Mouse (Mus musculus): ENCODE data around the gene Ica1. TPM values are rescaled to one million over a fixed set of nuclear protein-coding genes. Genes with fewer than 3 reads are reported as not detected.

Gene Ica1
- polyA plus RNA-seq, 1 experiment from 2014 or later = 35.6 TPM

GRCm38 (mm10) chr6:8735657-8736492 lies 42.4 kb downstream of the Ica1 start:
- Histone ChIP-seq H3K27me3 (ENCODE audit: control insufficient read depth, insufficient read depth, low read length) (no peaks in the 10 kb centered on the region), H3K4me2 (ENCODE audit: low read depth, low read length) (no peak overlapping the region), H3K9ac (ENCODE audit: low read length) (no peak overlapping the region), H3K9me3 (replicated peaks; ENCODE audit: control insufficient read depth, low read length) (no peaks in the 10 kb centered on the region), H3K4me1 (ENCODE audit: control insufficient read depth, insufficient read depth, low read length) (0 out of 2 replicates have a peak, but pooled peaks cover 2% of the 10 kb centered on the region), H3K4me3 (replicated peaks; ENCODE audit: low read length) (no peak overlapping the region), H3K36me3 (ENCODE audit: control insufficient read depth, insufficient read depth, low read length) (no peaks in the 10 kb centered on the region), H3K27ac (ENCODE audit: low read length) (no peak overlapping the region)
- 54% methylated on average over 8 of the region's 8 CpGs for WGBS
- peak; percentile 72; the same call in 1 of the 2 replicates for ATAC-seq (ENCODE audit: insufficient read depth, low FRiP score)

GRCm38 (mm10) chr6:8735044-8735443 lies 43.2 kb downstream of the Ica1 start:
- no peak overlapping the region for H3K9ac ChIP-seq (ENCODE audit: low read length)
- no peak overlapping the region for H3K27ac ChIP-seq (ENCODE audit: low read length)
- H3K27me3 ChIP-seq (ENCODE audit: control insufficient read depth, insufficient read depth, low read length) = no peaks in the 10 kb centered on the region
- H3K36me3 ChIP-seq (ENCODE audit: control insufficient read depth, insufficient read depth, low read length) = 0 out of 2 replicates have a peak, but pooled peaks cover 2% of the 10 kb centered on the region
- WGBS = 86% methylated on average over 3 of the region's 3 CpGs
- no peak for ATAC-seq (ENCODE audit: insufficient read depth, low FRiP score)
- no peak overlapping the region for H3K4me2 ChIP-seq (ENCODE audit: low read depth, low read length)
- no peaks in the 10 kb centered on the region for H3K9me3 ChIP-seq (replicated peaks; ENCODE audit: control insufficient read depth, low read length)
- H3K4me3 ChIP-seq (replicated peaks; ENCODE audit: low read length) = no peak overlapping the region
- H3K4me1 ChIP-seq (ENCODE audit: control insufficient read depth, insufficient read depth, low read length) = 0 out of 2 replicates have a peak, but pooled peaks cover 2% of the 10 kb centered on the region

- ATAC-seq (ENCODE audit: insufficient read depth, low FRiP score) = 0 out of 2 replicates have a peak, but pooled peaks have one; percentile 20
- H3K4me1 ChIP-seq (ENCODE audit: control insufficient read depth, insufficient read depth, low read length) = 0 out of 2 replicates have a peak, but pooled peaks cover 2% of the 10 kb centered on the region
Measured at GRCm38 (mm10) chr6:8732492-8732891, 45.8 kb downstream of the Ica1 start.

GRCm38 (mm10) chr6:8731656-8732191 lies 46.6 kb downstream of the Ica1 start:
- H3K36me3 ChIP-seq (ENCODE audit: control insufficient read depth, insufficient read depth, low read length) = 0 out of 2 replicates have a peak, but pooled peaks cover 3% of the 10 kb centered on the region
- no peak overlapping the region; the same call in 1 of the 2 replicates for H3K27ac ChIP-seq (ENCODE audit: low read length)
- no peak overlapping the region for H3K4me3 ChIP-seq (replicated peaks; ENCODE audit: low read length)
- ATAC-seq (ENCODE audit: insufficient read depth, low FRiP score) = peak; percentile 65; the same call in 1 of the 2 replicates
- WGBS = 29% methylated on average over 4 of the region's 4 CpGs
- H3K27me3 ChIP-seq (ENCODE audit: control insufficient read depth, insufficient read depth, low read length) = no peaks in the 10 kb centered on the region
- H3K9ac ChIP-seq (ENCODE audit: low read length) = no peak overlapping the region
- 0 out of 2 replicates have a peak, but pooled peaks cover 2% of the 10 kb centered on the region for H3K4me1 ChIP-seq (ENCODE audit: control insufficient read depth, insufficient read depth, low read length)
- peaks cover 3% of the 10 kb centered on the region; the same call in 1 of the 2 replicates for H3K9me3 ChIP-seq (replicated peaks; ENCODE audit: control insufficient read depth, low read length)
- H3K4me2 ChIP-seq (ENCODE audit: low read depth, low read length) = no peak overlapping the region

More at GRCm38 (mm10) chr6:8732492-8732891, 45.8 kb downstream of the Ica1 start:
- H3K27me3 ChIP-seq (ENCODE audit: control insufficient read depth, insufficient read depth, low read length) = no peaks in the 10 kb centered on the region
- H3K27ac ChIP-seq (ENCODE audit: low read length) = no peak overlapping the region
- H3K4me3 ChIP-seq (replicated peaks; ENCODE audit: low read length) = no peak overlapping the region
- WGBS = 41% methylated on average over 5 of the region's 5 CpGs
- 0 out of 2 replicates have a peak, but pooled peaks cover 3% of the 10 kb centered on the region for H3K36me3 ChIP-seq (ENCODE audit: control insufficient read depth, insufficient read depth, low read length)
- H3K4me2 ChIP-seq (ENCODE audit: low read depth, low read length) = no peak overlapping the region
- H3K9me3 ChIP-seq (replicated peaks; ENCODE audit: control insufficient read depth, low read length) = peaks cover 3% of the 10 kb centered on the region; the same call in 1 of the 2 replicates
- no peak overlapping the region for H3K9ac ChIP-seq (ENCODE audit: low read length)

GRCm38 (mm10) chr6:8730433-8730832 lies 47.9 kb downstream of the Ica1 start:
- Histone ChIP-seq H3K27me3 (ENCODE audit: control insufficient read depth, insufficient read depth, low read length) (no peaks in the 10 kb centered on the region), H3K4me2 (ENCODE audit: low read depth, low read length) (no peak overlapping the region), H3K9me3 (replicated peaks; ENCODE audit: control insufficient read depth, low read length) (peaks cover 3% of the 10 kb centered on the region; the same call in 1 of the 2 replicates), H3K36me3 (ENCODE audit: control insufficient read depth, insufficient read depth, low read length) (0 out of 2 replicates have a peak, but pooled peaks cover 3% of the 10 kb centered on the region), H3K27ac (ENCODE audit: low read length) (no peak overlapping the region), H3K9ac (ENCODE audit: low read length) (no peak overlapping the region), H3K4me3 (replicated peaks; ENCODE audit: low read length) (no peak overlapping the region), H3K4me1 (ENCODE audit: control insufficient read depth, insufficient read depth, low read length) (0 out of 2 replicates have a peak, but pooled peaks cover 2% of the 10 kb centered on the region)
- ATAC-seq (ENCODE audit: insufficient read depth, low FRiP score) = no peak
- 94% methylated on average over 2 of the region's 2 CpGs for WGBS

- Histone ChIP-seq H3K4me3 (replicated peaks; ENCODE audit: low read length) (no peak overlapping the region), H3K27me3 (ENCODE audit: control insufficient read depth, insufficient read depth, low read length) (no peaks in the 10 kb centered on the region), H3K36me3 (ENCODE audit: control insufficient read depth, insufficient read depth, low read length) (0 out of 2 replicates have a peak, but pooled peaks cover 3% of the 10 kb centered on the region), H3K9me3 (replicated peaks; ENCODE audit: control insufficient read depth, low read length) (peaks cover 3% of the 10 kb centered on the region; the same call in 1 of the 2 replicates), H3K9ac (ENCODE audit: low read length) (no peak overlapping the region), H3K27ac (ENCODE audit: low read length) (no peak overlapping the region), H3K4me2 (ENCODE audit: low read depth, low read length) (no peak overlapping the region), H3K4me1 (ENCODE audit: control insufficient read depth, insufficient read depth, low read length) (no peaks in the 10 kb centered on the region)
- ATAC-seq (ENCODE audit: insufficient read depth, low FRiP score) = no peak
- 83% methylated on average over 8 of the region's 8 CpGs for WGBS
Measured at GRCm38 (mm10) chr6:8727806-8728205, 50.5 kb downstream of the Ica1 start.

- Histone ChIP-seq H3K4me3 (replicated peaks; ENCODE audit: low read length) (no peak overlapping the region), H3K27ac (ENCODE audit: low read length) (no peak overlapping the region), H3K9ac (ENCODE audit: low read length) (no peak overlapping the region), H3K9me3 (replicated peaks; ENCODE audit: control insufficient read depth, low read length) (peaks cover 3% of the 10 kb centered on the region; the same call in 1 of the 2 replicates), H3K4me2 (ENCODE audit: low read depth, low read length) (no peak overlapping the region), H3K36me3 (ENCODE audit: control insufficient read depth, insufficient read depth, low read length) (0 out of 2 replicates have a peak, but pooled peaks cover 3% of the 10 kb centered on the region), H3K4me1 (ENCODE audit: control insufficient read depth, insufficient read depth, low read length) (no peaks in the 10 kb centered on the region), H3K27me3 (ENCODE audit: control insufficient read depth, insufficient read depth, low read length) (no peaks in the 10 kb centered on the region)
- no peak for ATAC-seq (ENCODE audit: insufficient read depth, low FRiP score)
- 57% methylated on average over 1 of the region's 1 CpGs for WGBS
Measured at GRCm38 (mm10) chr6:8725610-8726009, 52.7 kb downstream of the Ica1 start.

GRCm38 (mm10) chr6:8719692-8720091 lies 58.6 kb downstream of the Ica1 start:
- H3K9me3 ChIP-seq (replicated peaks; ENCODE audit: control insufficient read depth, low read length) = no peaks in the 10 kb centered on the region
- no peaks in the 10 kb centered on the region for H3K27me3 ChIP-seq (ENCODE audit: control insufficient read depth, insufficient read depth, low read length)
- no peak overlapping the region for H3K4me3 ChIP-seq (replicated peaks; ENCODE audit: low read length)
- H3K4me1 ChIP-seq (ENCODE audit: control insufficient read depth, insufficient read depth, low read length) = no peaks in the 10 kb centered on the region
- H3K36me3 ChIP-seq (ENCODE audit: control insufficient read depth, insufficient read depth, low read length) = no peaks in the 10 kb centered on the region
- no peak overlapping the region for H3K27ac ChIP-seq (ENCODE audit: low read length)
- WGBS = 90% methylated on average over 2 of the region's 2 CpGs
- H3K9ac ChIP-seq (ENCODE audit: low read length) = no peak overlapping the region
- no peak for ATAC-seq (ENCODE audit: insufficient read depth, low FRiP score)
- no peak overlapping the region for H3K4me2 ChIP-seq (ENCODE audit: low read depth, low read length)

GRCm38 (mm10) chr6:8717967-8718366 lies 60.3 kb downstream of the Ica1 start:
- Histone ChIP-seq H3K27ac (ENCODE audit: low read length) (no peak overlapping the region), H3K27me3 (ENCODE audit: control insufficient read depth, insufficient read depth, low read length) (no peaks in the 10 kb centered on the region), H3K9me3 (replicated peaks; ENCODE audit: control insufficient read depth, low read length) (no peaks in the 10 kb centered on the region), H3K4me3 (replicated peaks; ENCODE audit: low read length) (no peak overlapping the region), H3K36me3 (ENCODE audit: control insufficient read depth, insufficient read depth, low read length) (no peaks in the 10 kb centered on the region), H3K4me1 (ENCODE audit: control insufficient read depth, insufficient read depth, low read length) (no peaks in the 10 kb centered on the region), H3K4me2 (ENCODE audit: low read depth, low read length) (no peak overlapping the region), H3K9ac (ENCODE audit: low read length) (no peak overlapping the region)
- 90% methylated on average over 7 of the region's 7 CpGs for WGBS
- no peak for ATAC-seq (ENCODE audit: insufficient read depth, low FRiP score)

Measured in stomach, embryonic 16.5 days (tissue).